Mouse (Mus musculus) G1E (cell line): ENCODE data around the gene Bmi1. TPM values are rescaled to one million over a fixed set of nuclear protein-coding genes. Genes with fewer than 3 reads are reported as not detected.
A peak's percentile ranks its signal among the peaks of the same experiment; 100 is the strongest.

ENCODE experiments used
- ATAC-seq: 2 replicates; pipeline ENCODE4 v1.8.0; 2016; ENCODE audit warnings: mild to moderate bottlenecking; ENCODE audit not compliant: insufficient number of reproducible peaks, poor library complexity, low FRiP score, severe bottlenecking; ENCODE audit errors: extremely low read depth
- DNase-seq: peaks from one replicate; pipeline ENCODE4 v3.0.0; 2012; ENCODE audit warnings: low spot score
- H3K27me3 ChIP-seq: 2 replicates; pipeline ENCODE4 v1.6.1; 2012; ENCODE audit warnings: mild to moderate bottlenecking, low read length, inconsistent platforms; ENCODE audit not compliant: insufficient read depth
- H3K36me3 ChIP-seq: replicated peaks from 2 replicates; pipeline ENCODE3; 2012; ENCODE audit warnings: mild to moderate bottlenecking, inconsistent platforms
- H3K4me1 ChIP-seq: 2 replicates; pipeline ENCODE4 v1.6.1; 2012; ENCODE audit warnings: low read depth, low read length, inconsistent platforms, mixed read lengths; ENCODE audit not compliant: insufficient read depth
- H3K4me3 ChIP-seq: 2 replicates; pipeline ENCODE4 v1.5.1; 2012; ENCODE audit warnings: low read depth, mild to moderate bottlenecking, inconsistent platforms, low read length, moderate library complexity, mixed read lengths
- H3K9me3 ChIP-seq: replicated peaks from 2 replicates; pipeline ENCODE4 v1.6.1; 2012; ENCODE audit warnings: inconsistent platforms
- CTCF ChIP-seq: IDR thresholded peaks from 2 replicates; pipeline ENCODE4 v1.5.1; 2012; ENCODE audit warnings: low read depth, low read length, inconsistent platforms, mixed read lengths
- GATA1 ChIP-seq: IDR thresholded peaks from 2 replicates; pipeline ENCODE4 v1.6.1; 2012; ENCODE audit warnings: borderline replicate concordance, low read length, inconsistent platforms, mixed read lengths
- GATA2 ChIP-seq: IDR thresholded peaks from 2 replicates; pipeline ENCODE4 v1.6.1; 2012; ENCODE audit warnings: low read depth, low read length, inconsistent platforms, borderline replicate concordance
- POLR2AphosphoS5 ChIP-seq: IDR thresholded peaks from 2 replicates; pipeline ENCODE4 v1.6.1; 2012; ENCODE audit warnings: low read depth, low read length, inconsistent platforms; ENCODE audit not compliant: insufficient replicate concordance
- TAL1 ChIP-seq: conservative IDR thresholded peaks from 2 replicates; pipeline ENCODE4 v1.6.1; 2012; ENCODE audit warnings: low read depth, low read length, inconsistent platforms, mixed read lengths
- polyA plus RNA-seq: library from polyadenylated mRNA; stranded (reverse); fragments of >175 nt; gene quantifications from 2 replicates; pipeline ENCODE4 v1.2.3, GENCODE M21; 2012
- total RNA-seq, 2 experiments: library from RNA; stranded (forward) in 1 of 2; stranded (reverse) in 1 of 2; fragments of 200-1000 nt in 1 of 2; fragments of >200 nt in 1 of 2; fragmentation: Nextera tagmentation in 1 of 2; gene quantifications; 2 replicates each; pipeline ENCODE4 v1.2.3; 2014 to 2017

Bmi1 gene
- total RNA-seq (2014; fragmentation: Nextera tagmentation) (155 and 179 TPM in 2 replicates), total RNA-seq (2017) (147 and 165 TPM in 2 replicates), polyA plus RNA-seq (43.1 and 45.4 TPM in 2 replicates)

DNA sequence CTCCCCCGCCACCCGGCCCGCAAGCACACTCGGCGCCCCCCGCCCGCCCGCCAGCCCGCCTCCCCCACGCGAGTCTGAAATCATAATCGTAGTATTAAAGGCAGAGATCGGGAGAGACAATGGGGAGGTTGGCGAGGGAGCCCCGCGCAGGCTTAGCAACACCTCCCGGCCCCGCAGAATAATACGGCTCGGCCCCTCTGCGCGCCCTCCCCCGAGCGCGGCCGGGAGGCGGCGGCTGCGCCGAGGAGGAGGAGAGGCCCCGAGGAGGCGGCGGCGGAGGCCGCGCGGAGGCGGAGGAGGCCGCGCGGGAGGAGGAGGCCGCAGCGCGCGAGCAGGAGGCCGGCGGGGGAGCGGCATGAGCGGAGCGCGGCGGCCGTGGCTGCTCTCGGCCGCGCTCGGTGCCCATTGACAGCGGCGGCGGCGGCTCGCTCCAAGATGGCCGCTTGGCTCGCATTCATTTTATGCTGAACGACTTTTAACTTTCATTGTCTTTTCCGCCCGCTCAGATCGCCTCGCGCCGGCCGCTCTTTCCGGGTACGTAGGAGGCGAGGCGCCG is at the start of gene Bmi1:
Bmi1 (plus strand) TSS at position 83 of the 556 bp plus-strand sequence.
- peak; percentile 69 for DNase-seq
- H3K9me3 ChIP-seq: no peaks in the 10 kb centered on the region
- peak within 1 kb of the TSS; percentile 86 for H3K4me3 ChIP-seq
- peaks cover 15% of the 10 kb centered on the region for H3K36me3 ChIP-seq
- peaks cover 43% of the 10 kb centered on the region for H3K4me1 ChIP-seq
- TF ChIP-seq CTCF (no peak), GATA2 (no peak), POLR2AphosphoS5 (no peak), TAL1 (no peak), GATA1 (no peak)
- no peak for ATAC-seq
- no peaks in the 10 kb centered on the region for H3K27me3 ChIP-seq

DNA sequence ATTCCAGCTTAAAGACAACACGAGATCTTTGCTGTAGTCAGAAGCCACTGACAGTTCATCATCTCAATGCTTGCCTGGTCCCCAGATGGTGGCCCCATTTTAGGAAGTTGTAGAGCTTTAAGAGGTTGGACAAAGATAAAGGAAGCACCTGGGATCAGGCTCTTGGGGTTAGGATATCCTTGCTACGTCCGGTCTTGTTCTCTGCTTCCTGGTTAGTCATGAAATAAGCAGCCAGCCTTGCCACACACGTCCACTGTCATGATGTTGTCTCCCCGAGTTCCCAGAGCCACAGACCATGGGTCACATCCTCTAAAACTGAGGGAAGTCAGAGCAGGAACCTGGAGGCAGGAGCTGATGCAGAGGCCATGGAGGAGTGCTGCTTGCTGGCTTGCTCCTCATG is 46.3 kb upstream of the Bmi1 start:
- DNase-seq (no peak), ATAC-seq (no peak)
- H3K4me1 ChIP-seq: no peaks in the 10 kb centered on the region
- H3K9me3 ChIP-seq: no peaks in the 10 kb centered on the region
- peaks cover 15% of the 10 kb centered on the region; the same call in 1 of the 2 replicates for H3K27me3 ChIP-seq
- TF ChIP-seq TAL1: no peak
- no peak for TF ChIP-seq GATA2
- no peak for TF ChIP-seq POLR2AphosphoS5
- no peak for TF ChIP-seq GATA1
- no peak for TF ChIP-seq CTCF
- no peak overlapping the region for H3K4me3 ChIP-seq
- H3K36me3 ChIP-seq: no peaks in the 10 kb centered on the region

DNA sequence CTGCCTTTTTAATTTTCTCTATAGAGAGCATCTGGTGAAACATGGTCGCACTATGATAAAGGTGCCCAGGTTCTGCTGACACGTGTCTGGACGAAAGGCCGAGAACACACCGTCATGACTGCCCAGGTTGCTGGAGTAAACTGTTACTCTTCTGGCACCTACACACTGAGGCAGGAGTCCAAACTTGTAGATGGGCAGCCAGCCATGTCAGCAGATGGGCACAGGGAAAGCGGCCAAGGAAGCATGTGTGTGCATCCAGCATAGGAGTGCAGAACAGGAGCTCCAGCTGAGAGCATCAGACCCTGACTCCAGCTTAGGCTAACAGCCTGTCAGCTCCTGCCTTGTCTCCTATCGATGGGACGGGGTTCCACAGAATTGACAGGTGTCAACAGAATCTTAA is 41.8 kb upstream of the Bmi1 start:
- TF ChIP-seq TAL1 (no peak), CTCF (no peak), GATA2 (no peak), POLR2AphosphoS5 (no peak), GATA1 (no peak)

DNA sequence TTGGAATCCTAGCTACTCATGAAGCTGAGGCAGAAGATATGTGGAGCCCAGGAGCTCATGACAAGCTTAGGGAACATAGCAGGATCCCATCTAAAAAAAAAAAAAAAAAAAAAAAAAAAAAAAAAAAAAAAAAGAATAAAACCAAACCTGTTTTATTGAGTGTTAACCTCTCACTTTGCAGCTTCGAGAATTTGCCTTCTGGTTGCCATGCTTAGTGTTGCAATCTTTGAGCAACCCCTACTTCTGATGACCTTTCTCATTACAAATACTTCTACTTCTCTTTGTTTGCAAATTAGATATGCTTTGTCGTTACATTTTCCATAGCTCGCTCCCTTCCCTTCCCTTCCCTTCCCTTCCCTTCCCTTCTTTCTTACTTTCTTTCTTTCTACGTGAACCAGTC is 28.3 kb upstream of the Bmi1 start:
- Histone ChIP-seq H3K9me3 (no peaks in the 10 kb centered on the region), H3K4me3 (no peak overlapping the region), H3K4me1 (no peaks in the 10 kb centered on the region), H3K36me3 (no peaks in the 10 kb centered on the region), H3K27me3 (peaks cover 37% of the 10 kb centered on the region)
- DNase-seq (no peak), ATAC-seq (no peak)
- TF ChIP-seq TAL1 (no peak), GATA2 (no peak), GATA1 (no peak), POLR2AphosphoS5 (no peak), CTCF (no peak)

More for the DNA sequence above, 41.8 kb upstream of the Bmi1 start:
- H3K36me3 ChIP-seq: no peaks in the 10 kb centered on the region
- H3K9me3 ChIP-seq: no peaks in the 10 kb centered on the region
- no peaks in the 10 kb centered on the region for H3K4me1 ChIP-seq
- DNase-seq (no peak), ATAC-seq (no peak)
- H3K4me3 ChIP-seq: no peak overlapping the region
- H3K27me3 ChIP-seq: peaks cover 11% of the 10 kb centered on the region; the same call in 1 of the 2 replicates

DNA sequence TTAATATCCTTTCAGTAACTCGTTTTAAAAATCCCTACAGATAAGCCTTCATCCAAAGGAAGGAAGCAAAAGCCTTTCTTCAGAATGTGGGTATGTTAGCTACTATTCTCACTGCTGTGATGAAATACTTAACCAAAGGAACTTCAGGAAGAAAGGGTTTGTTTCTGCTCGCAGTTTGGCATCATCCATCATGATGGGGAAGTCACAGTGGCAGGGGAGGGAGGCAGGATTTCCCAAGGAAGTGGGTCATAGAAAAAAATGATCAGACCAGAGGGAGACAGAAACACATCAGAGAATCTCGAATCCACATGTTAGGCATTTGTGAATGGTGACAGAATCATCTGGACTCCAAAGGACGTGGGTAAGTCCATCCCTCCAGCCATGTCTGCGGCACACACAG is 22.0 kb upstream of the Bmi1 start:
- 0 out of 2 replicates have a peak, but pooled peaks cover 2% of the 10 kb centered on the region for H3K4me1 ChIP-seq

DNA sequence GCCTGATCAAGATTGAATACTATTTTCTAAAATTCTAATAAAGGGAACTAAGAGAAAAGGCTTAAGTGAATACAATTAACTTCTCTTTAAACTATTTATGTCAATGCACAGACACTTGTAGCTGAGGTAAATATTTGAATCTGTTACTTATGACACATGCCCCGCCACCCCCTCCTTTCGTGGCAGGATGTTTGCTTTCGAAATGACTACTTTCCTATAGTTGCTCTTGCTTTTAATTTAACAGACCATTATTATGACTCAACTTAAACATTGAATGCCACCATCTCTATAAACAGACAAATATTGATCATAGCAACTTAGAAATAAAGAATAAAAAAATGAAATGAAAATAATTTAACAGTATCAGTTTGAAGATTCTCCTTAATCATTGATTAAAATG is 12.8 kb upstream of the Bmi1 start:
- no peaks in the 10 kb centered on the region for H3K9me3 ChIP-seq
- no peak for ATAC-seq
- TF ChIP-seq GATA1 (no peak), GATA2 (no peak), TAL1 (no peak), POLR2AphosphoS5 (no peak), CTCF (no peak)
- no peak for DNase-seq
- no peaks in the 10 kb centered on the region for H3K36me3 ChIP-seq
- no peaks in the 10 kb centered on the region for H3K4me1 ChIP-seq
- no peak overlapping the region for H3K4me3 ChIP-seq
- peaks cover 6% of the 10 kb centered on the region for H3K27me3 ChIP-seq

More for the DNA sequence above, 22.0 kb upstream of the Bmi1 start:
- DNase-seq (no peak), ATAC-seq (no peak)
- H3K27me3 ChIP-seq: peaks cover 37% of the 10 kb centered on the region
- TF ChIP-seq TAL1: no peak
- no peak for TF ChIP-seq POLR2AphosphoS5
- TF ChIP-seq CTCF: no peak
- no peak for TF ChIP-seq GATA2
- no peak for TF ChIP-seq GATA1
- H3K9me3 ChIP-seq: no peaks in the 10 kb centered on the region
- no peak overlapping the region for H3K4me3 ChIP-seq
- H3K36me3 ChIP-seq: no peaks in the 10 kb centered on the region
